Mouse (Mus musculus) kidney, adult 11 months (tissue): ENCODE data around the gene Cpa1.

ENCODE experiments used
- DNase-seq: peaks from one replicate; pipeline ENCODE4 v3.0.0; 2022

Cpa1 gene

GRCm38 (mm10) chr6:30624763-30625162 lies 14.3 kb upstream of the Cpa1 start:
- DNase-seq, result no peak

DNA sequence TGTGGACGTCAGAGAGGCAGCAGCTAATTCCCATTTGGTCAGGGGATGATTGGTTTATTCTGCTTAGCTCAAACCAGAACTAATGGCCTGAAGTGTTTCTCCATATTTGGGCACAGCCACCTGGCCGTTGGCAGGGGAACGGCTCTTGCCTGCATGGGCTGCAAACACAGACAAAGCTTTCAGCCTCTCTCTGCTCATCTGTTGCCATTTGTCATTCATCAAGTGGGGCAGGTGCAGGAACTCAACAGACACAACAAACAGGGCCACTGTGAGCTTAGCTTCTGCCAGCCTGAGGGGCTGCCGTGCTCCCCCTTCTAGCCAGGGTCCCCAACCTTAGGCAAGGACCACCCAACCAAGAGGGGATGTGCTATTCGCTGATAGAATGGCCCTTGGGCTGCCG lies 10.9 kb upstream of the Cpa1 start:
- no peak for DNase-seq

GRCm38 (mm10) chr6:30629989-30630388 lies 9.0 kb upstream of the Cpa1 start:
- no peak for DNase-seq

DNA sequence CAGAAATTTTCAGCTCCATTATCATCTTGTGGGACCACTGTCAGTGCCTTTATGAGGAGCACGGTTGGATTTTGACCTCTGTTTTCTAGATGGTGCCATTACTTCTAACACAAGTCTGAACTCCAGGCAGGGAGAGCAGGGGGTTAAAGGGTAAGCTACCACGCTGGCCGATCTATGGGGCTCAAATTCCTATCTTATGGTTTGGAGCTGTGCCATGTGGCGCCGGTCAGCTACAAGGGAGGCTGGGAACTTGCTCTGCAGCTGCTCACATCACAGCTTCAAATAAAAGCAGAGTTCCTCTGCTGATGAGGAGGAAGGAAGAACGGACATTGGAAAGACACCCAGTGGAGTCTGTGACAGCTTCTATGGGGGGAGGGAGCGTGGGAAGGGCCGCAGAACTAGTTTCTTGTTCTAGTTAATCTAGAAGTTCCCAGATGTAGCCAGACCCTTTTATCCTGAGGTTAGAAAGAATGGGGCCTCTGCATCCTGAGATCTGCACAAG lies 3.6 kb upstream of the Cpa1 start:
- DNase-seq, result no peak

- DNase-seq, result no peak
Measured at GRCm38 (mm10) chr6:30636186-30636842, 2.7 kb upstream of the Cpa1 start.

DNA sequence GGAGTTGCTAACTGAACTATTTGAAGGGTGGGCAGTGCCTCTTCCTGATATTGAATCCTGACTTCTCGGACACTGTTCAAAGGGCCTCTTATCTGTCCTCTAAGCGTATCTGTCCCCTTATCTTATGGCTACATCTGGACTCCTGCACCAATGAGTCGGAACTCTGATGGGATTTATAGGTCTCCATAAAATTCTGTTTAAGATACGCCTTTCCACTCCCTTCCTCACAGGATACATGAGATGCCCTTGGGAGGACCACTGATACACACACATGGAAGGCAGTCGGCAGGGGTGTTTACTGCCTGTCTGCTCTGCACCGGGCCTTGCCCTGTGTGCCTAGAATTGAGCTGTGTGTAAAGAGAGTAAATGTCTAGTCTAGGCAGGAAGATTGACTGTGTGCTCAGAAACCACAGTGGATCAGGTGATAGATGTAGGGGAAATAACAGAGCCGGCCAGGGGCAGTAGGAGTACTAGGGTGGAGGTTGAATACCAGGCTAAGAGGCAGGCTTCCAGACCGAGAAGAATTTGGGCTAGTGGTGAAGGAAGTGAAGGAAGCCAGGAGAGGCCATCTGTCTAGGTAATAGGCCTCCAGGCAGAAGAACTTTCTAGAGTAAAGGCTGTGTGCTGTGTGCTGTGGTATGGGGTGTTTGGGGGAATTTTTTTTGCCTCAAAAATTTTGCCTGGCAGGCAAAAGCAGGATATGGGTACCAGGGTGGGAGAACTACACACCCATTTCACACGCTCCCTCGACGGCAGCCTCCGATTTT lies 4.9 kb downstream of the Cpa1 start:
- no peak for DNase-seq

DNA sequence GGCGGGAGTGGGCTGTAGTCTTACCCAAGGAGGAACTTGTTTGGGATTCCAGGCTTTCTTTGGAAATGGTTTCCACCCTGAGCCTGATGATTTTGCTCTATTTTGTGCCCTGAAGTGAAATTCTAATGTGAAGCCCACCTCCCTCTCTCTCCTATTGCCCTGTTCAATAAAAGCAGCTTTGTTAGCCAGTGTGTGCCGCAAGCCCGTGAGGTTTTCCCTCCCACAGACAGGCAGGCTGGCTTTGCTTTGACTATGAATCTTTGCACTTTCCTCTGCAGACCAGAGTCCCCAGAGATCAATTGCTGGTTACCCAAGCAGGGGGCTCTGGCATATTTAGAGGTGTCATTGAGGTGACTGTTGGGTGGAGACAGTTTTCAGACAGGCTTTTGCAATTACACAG lies 5.4 kb downstream of the Cpa1 start:
- DNase-seq, result no peak

DNA sequence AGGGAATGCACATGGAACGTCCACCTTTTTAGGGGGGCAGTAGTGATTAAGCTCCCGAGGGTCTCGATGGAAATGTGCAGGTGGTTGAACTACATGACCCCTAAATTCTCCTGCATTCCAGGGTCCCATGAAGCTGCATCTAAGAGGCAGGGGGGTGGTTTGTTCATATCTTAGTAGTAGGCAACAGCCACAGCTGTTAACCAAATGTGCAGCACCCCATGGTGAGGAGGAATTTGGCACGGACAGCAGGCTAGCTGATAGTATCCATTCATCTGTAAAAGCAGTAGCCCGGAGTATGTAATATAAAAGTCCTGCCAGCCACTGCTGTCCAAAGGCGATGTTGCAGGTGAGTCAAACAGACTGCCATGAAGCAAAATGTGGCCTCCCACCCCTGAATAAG lies 6.4 kb downstream of the Cpa1 start:
- no peak for DNase-seq

GRCm38 (mm10) chr6:30649651-30650296 lies 10.8 kb downstream of the Cpa1 start:
- DNase-seq, result no peak

DNA sequence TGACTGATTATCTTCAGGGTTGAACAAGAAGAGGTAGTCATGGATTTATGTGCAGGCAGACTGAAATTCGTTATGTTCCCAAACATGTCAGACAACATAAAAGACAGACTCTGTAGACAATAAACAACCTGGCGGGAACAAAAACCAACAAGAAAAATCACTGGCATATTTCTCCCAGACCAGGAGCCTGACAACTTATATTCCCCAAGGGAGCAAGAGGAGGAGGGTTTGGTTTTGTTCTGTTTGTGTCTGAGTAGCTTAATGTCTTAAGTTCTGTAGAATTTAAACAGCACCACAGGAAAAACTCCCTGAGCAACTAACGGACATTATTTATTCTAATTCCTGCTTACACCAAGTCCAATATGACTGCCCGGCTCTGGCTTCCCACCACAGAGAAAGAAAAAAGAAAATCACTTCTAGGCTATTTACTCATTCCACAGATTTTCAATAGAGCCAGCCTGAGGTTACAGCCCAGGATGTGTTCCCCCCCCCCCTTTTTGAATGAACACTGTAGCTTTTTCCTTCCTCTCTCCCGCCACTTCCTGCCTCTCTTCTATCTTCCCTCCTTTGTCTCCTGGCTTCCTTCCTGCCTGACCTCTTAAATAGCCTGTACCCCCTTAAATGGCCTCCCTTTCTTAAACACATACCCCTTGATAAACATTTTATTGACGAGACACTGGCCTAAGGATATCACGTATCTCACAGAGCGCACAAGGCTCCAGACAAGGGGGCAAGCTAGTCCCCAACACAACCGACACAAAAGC lies 13.6 kb downstream of the Cpa1 start:
- DNase-seq, result no peak

DNA sequence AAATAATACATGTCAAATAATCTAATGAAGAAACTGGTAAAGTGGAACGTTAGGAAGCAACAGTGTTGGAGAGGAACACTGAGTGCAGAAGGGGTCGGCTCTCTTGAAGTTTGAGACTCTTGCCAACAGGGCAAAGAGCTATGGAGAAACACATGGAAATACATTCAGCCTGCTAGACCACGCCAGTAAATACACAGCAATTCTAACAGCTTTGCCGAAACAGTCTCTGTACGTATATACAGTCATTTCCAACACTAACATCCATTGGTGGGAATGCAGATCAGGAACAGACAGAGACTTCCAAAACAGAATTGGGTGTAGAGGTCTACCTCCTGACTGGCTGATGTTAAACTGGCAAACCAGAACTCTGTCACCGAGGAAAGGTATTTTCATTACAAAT lies 14.5 kb downstream of the Cpa1 start:
- no peak for DNase-seq

DNA sequence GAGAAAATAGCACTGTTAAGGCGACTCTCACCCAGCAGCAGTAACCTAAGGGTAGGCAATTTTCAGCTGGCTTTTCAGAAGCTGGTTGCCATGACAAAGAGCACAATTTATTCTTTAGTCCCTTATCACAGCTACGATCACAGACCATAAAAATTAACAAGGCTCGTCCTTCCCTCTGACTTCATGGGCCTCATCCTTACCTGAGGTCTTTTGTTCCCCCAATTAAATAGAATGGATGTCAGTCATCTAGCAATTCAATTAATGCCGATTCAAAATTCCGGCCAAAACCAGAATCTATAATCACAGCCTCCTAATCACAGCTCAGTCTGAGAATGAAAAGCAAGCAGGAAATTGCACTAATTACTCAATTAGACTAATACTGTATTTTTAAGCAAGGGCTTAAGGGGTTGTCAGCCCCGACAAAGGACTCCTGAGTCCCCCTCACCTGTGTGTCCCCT lies 15.4 kb downstream of the Cpa1 start:
- no peak for DNase-seq

- DNase-seq, result no peak
Measured at GRCm38 (mm10) chr6:30654932-30655331, 15.9 kb downstream of the Cpa1 start.

DNA sequence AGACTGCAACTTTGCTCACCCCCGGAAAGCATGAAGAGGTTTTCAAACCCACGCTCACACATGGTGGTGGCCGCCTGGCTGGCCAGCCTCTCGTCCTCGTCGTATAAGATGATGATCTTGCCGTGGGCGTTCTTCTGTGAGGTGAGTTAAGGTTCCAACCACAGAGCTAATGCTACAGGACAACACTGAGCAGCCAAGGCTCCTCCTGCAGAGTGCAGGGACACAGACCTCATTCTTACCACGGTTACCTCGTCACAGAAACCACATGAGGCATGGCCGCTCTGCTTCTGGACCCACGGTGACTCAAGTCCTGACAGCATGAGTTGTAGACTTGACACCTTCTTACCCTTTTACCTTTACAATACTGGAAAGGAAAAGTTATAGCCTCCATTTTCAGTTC lies 18.3 kb downstream of the Cpa1 start:
- DNase-seq, result no peak

DNA sequence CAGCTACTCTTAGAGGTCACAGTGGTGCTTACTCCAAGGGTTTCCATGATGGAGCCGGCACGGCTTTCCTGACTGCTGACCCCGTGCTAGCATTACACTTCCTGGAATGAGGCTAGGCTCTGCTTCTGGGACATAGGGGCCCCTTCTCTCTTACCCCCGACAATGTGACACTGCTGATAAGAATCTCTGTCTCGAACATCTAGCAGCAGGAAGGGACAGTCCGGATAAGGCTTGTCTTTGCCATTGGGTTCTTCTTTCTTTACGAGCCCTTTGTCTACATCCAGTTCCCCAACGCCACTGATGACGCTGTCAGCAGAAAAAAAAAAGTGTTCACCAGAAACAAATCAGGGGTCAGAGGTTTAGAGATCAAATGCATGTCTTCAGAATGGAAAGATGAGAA lies 19.6 kb downstream of the Cpa1 start:
- no peak for DNase-seq

- DNase-seq, result no peak
Measured at GRCm38 (mm10) chr6:30664776-30665175, 25.8 kb downstream of the Cpa1 start.

GRCm38 (mm10) chr6:30665296-30665695 lies 26.3 kb downstream of the Cpa1 start:
- DNase-seq, result no peak

DNA sequence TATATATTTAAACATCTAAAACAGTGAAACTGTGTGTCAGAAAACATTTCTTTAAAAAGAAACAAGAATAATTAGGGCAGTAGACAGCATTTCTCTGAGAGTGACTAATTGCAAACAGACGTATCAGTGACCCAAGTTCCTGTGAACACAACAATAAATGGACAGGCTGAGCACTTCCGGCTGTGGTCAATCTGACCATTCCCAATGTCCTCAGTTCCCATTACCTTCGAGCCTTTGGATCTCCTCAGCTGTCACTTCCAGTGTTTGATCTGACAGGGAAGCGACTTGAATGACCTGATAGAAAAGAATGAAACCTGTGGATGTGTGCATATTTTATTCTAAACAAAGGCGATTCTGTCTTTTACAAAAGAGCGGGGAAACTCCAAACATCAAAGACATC lies 27.0 kb downstream of the Cpa1 start:
- DNase-seq, result no peak

DNA sequence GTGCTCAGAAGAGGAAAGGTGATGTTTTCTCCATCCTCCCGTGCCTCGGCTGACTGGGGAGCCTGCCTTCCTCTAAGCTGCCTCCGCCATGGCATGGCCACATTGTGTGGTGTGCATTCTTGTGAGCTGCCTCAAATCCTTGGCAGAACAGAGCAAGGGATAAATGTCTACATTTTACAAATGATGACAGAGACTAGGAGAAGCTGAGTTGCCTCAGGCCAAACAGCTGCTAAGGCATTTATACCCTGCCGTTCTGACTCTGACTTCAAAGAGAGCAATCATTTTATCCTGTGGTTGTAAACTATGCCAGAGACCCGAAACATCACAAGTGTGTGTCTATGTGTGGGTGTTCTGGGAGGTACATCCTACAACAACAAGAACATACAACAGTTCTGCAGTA lies 28.6 kb downstream of the Cpa1 start:
- no peak for DNase-seq

DNA sequence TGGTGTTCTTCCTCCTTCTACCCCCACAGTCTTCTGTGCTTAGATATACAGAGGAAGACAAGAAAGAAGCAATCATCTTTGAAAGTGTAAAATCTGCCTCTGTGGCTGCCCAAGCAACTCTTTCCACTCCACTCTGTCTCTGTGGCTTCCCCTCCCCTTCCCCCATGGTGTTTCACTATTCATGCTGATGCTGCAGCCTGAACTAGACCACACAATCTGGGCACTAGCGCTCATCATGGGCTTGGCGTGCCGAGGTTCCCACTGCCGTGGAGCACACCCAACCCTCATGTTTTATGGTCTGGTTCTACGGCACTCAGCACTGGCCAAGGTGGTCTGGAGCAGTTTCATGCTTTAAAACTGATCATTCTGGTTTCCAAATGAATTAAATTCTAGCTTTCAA lies 32.7 kb downstream of the Cpa1 start:
- no peak for DNase-seq

GRCm38 (mm10) chr6:30673764-30674561 lies 34.9 kb downstream of the Cpa1 start:
- DNase-seq, result no peak

DNA sequence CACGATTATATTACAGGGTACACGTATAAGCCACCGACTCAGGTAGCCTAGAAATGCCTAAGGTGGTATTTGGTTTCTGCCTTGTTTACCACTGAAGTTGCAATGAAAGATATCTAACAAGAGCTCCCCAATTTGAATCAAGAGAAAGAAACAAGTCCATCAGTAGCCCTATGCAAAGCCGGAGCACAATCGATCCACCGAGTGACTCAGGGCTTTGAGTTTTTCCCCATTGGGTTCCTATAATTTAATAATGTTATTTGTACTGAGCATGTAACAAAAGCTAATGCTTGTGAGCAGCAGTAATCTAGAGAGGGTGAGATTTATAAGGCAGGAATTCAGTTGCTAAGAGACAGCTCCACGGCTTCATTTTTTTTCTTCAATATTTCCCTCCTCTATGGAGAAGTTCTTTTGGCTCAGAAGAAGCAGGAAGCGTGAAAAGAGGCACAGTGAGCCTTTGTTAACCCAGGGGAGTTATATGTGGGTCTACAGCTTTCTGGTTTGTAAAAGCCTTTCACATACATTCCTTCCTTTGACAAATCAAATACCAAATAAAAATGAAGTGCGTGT lies 35.8 kb downstream of the Cpa1 start:
- DNase-seq, result no peak
